Mouse (Mus musculus) testis, adult 2 months (tissue): Measurements from ENCODE around the gene Nprl3.

Experiments used
- CTCF ChIP-seq: fragments of 200-500 bp; IDR thresholded peaks from 2 replicates; pipeline ENCODE4 v1.5.1; 2012; ENCODE audit warnings: low read depth, mild to moderate bottlenecking, inconsistent platforms, low read length, moderate library complexity; ENCODE audit not compliant: control insufficient read depth, insufficient read depth, insufficient replicate concordance
- POLR2A ChIP-seq: fragments of 200-500 bp; IDR thresholded peaks from 2 replicates; pipeline ENCODE4 v1.6.1; 2012; ENCODE audit warnings: low read depth, mild to moderate bottlenecking, inconsistent platforms, low read length, moderate library complexity; ENCODE audit not compliant: control insufficient read depth

DNA sequence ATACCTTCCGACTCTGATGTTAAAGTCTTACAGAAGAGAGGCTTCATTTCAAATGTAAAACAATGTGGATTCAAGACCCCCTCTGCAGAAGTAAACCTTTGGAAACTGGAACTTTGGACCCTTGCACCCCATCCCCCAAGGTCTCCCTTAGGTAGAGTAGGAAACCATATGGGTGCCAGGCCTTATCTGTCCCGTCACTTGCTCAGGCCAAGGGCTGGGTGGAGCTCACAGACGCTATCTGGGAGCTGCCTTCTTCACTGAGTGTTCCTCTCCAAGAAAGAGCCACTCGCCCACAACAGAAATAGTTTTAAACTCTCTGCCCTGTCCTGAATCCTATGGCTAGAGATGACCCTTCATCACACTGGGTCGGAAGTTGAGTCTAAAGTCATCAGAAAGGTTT, 1.4 kb upstream of the Nprl3 start:
- no peak for TF ChIP-seq CTCF
- no peak for TF ChIP-seq POLR2A
